Mouse (Mus musculus) heart, adult 2 months (tissue): Measurements from ENCODE around the gene Actl11.
A peak's percentile ranks its signal among the peaks of the same experiment; 100 is the strongest.

Source experiments
- CTCF ChIP-seq: fragments of 200-600 bp; IDR thresholded peaks from 2 replicates; pipeline ENCODE4 v1.8.1; 2022; ENCODE audit warnings: antibody characterized with exemption, mild to moderate bottlenecking, moderate library complexity
- EP300 ChIP-seq: fragments of 200-500 bp; IDR thresholded peaks from 2 replicates; pipeline ENCODE4 v1.6.1; 2011; ENCODE audit warnings: low read depth, low read length, control low read depth; ENCODE audit not compliant: insufficient read depth
- POLR2A ChIP-seq: fragments of 200-500 bp; IDR thresholded peaks from 2 replicates; pipeline ENCODE4 v1.6.1; 2011; ENCODE audit warnings: mild to moderate bottlenecking, low read depth, low read length, control low read depth; ENCODE audit not compliant: insufficient read depth

DNA sequence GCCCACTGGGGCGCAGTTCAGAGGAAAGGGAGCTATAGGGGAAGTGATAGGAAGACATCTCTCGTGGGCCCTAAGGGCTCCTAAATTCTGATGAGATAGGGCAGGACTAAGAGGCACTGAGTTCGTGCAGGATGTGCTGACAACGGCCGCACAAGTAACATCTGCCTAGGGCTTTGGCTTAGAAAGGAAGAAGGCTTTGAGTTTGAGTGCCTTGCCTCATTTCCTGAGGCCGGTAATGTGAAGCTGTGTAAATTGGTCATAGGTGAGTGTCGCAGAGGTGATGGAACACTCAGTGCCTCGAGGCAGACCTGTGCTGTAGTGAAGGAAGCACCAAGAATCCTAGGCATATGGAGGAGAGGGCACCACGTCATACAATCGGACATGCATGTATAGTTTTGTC lies 38.4 kb downstream of the Actl11 start:
- TF ChIP-seq CTCF = no peak
- TF ChIP-seq EP300 = 0 out of 2 replicates have a peak, but pooled peaks have one; percentile 23
- peak; percentile 59 for TF ChIP-seq POLR2A
